Mouse (Mus musculus): ENCODE measurements around the gene Gm42674. TPM values are rescaled to one million over a fixed set of nuclear protein-coding genes. Genes with fewer than 3 reads are reported as not detected.

The Gm42674 gene
- polyA plus RNA-seq, 1 experiment from 2014 or later: not detected

- H3K9me3 ChIP-seq (ENCODE audit: control insufficient read depth, low read length): no peaks in the 10 kb centered on the region
- no peaks in the 10 kb centered on the region for H3K36me3 ChIP-seq (ENCODE audit: control insufficient read depth, insufficient read depth, low read length)
- 76% methylated on average over 6 of the region's 6 CpGs for WGBS
- no peak overlapping the region for H3K27ac ChIP-seq (replicated peaks; ENCODE audit: low read depth, low read length)
- no peak overlapping the region for H3K4me3 ChIP-seq (ENCODE audit: low read depth, low read length)
- no peaks in the 10 kb centered on the region for H3K27me3 ChIP-seq (replicated peaks; ENCODE audit: control insufficient read depth, insufficient read depth, low read length)
- ATAC-seq (ENCODE audit: low read depth) (no peak), DNase-seq (ENCODE audit: low spot score) (no peak)
- no peak overlapping the region for H3K4me2 ChIP-seq (ENCODE audit: low read depth, low read length)
- no peak overlapping the region for H3K9ac ChIP-seq (ENCODE audit: low read depth, low read length)
- H3K4me1 ChIP-seq (ENCODE audit: control insufficient read depth, insufficient read depth, low read length): no peaks in the 10 kb centered on the region
These were observed 12.3 kb upstream of the Gm42674 start for GRCm38 (mm10) chr3:90589390-90589789.

GRCm38 (mm10) chr3:90589947-90590346 is 11.8 kb upstream of the Gm42674 start, which contains the start of gene S100a2:
Gene S100a2, plus strand, starts transcription at chr3:90590247.
- 82% methylated on average over 8 of the region's 8 CpGs for WGBS
- DNase-seq (ENCODE audit: low spot score): no peak
- no peaks in the 10 kb centered on the region for H3K9me3 ChIP-seq (ENCODE audit: control insufficient read depth, low read length)
- no peaks in the 10 kb centered on the region for H3K4me1 ChIP-seq (ENCODE audit: control insufficient read depth, insufficient read depth, low read length)
- H3K27me3 ChIP-seq (replicated peaks; ENCODE audit: control insufficient read depth, insufficient read depth, low read length): no peaks in the 10 kb centered on the region
- H3K36me3 ChIP-seq (ENCODE audit: control insufficient read depth, insufficient read depth, low read length): no peaks in the 10 kb centered on the region
- no peak within 1 kb of the TSS for H3K9ac ChIP-seq (ENCODE audit: low read depth, low read length)
- no peak within 1 kb of the TSS for H3K4me3 ChIP-seq (ENCODE audit: low read depth, low read length)
- H3K4me2 ChIP-seq (ENCODE audit: low read depth, low read length): no peak within 1 kb of the TSS
- ATAC-seq (ENCODE audit: low read depth): no peak
- H3K27ac ChIP-seq (replicated peaks; ENCODE audit: low read depth, low read length): no peak within 1 kb of the TSS

GRCm38 (mm10) chr3:90594466-90594865 is 7.2 kb upstream of the Gm42674 start:
- no peaks in the 10 kb centered on the region for H3K27me3 ChIP-seq (replicated peaks; ENCODE audit: control insufficient read depth, insufficient read depth, low read length)
- no peak overlapping the region for H3K27ac ChIP-seq (replicated peaks; ENCODE audit: low read depth, low read length)
- H3K36me3 ChIP-seq (ENCODE audit: control insufficient read depth, insufficient read depth, low read length): no peaks in the 10 kb centered on the region
- DNase-seq (ENCODE audit: low spot score): no peak
- H3K4me2 ChIP-seq (ENCODE audit: low read depth, low read length): no peak overlapping the region
- 38% methylated on average over 1 of the region's 1 CpGs for WGBS
- no peak overlapping the region for H3K9ac ChIP-seq (ENCODE audit: low read depth, low read length)
- no peak for ATAC-seq (ENCODE audit: low read depth)
- no peaks in the 10 kb centered on the region for H3K4me1 ChIP-seq (ENCODE audit: control insufficient read depth, insufficient read depth, low read length)
- H3K9me3 ChIP-seq (ENCODE audit: control insufficient read depth, low read length): no peaks in the 10 kb centered on the region
- no peak overlapping the region for H3K4me3 ChIP-seq (ENCODE audit: low read depth, low read length)

- no peak for DNase-seq (ENCODE audit: low spot score)
- Histone ChIP-seq H3K4me3 (ENCODE audit: low read depth, low read length) (no peak overlapping the region), H3K36me3 (ENCODE audit: control insufficient read depth, insufficient read depth, low read length) (no peaks in the 10 kb centered on the region), H3K9me3 (ENCODE audit: control insufficient read depth, low read length) (no peaks in the 10 kb centered on the region), H3K4me1 (ENCODE audit: control insufficient read depth, insufficient read depth, low read length) (no peaks in the 10 kb centered on the region), H3K27me3 (replicated peaks; ENCODE audit: control insufficient read depth, insufficient read depth, low read length) (no peaks in the 10 kb centered on the region), H3K9ac (ENCODE audit: low read depth, low read length) (no peak overlapping the region), H3K27ac (replicated peaks; ENCODE audit: low read depth, low read length) (no peak overlapping the region), H3K4me2 (ENCODE audit: low read depth, low read length) (no peak overlapping the region)
- no peak for ATAC-seq (ENCODE audit: low read depth)
- 80% methylated on average over 5 of the region's 5 CpGs for WGBS
These were observed 6.1 kb upstream of the Gm42674 start for GRCm38 (mm10) chr3:90595556-90595955.

GRCm38 (mm10) chr3:90596810-90597209 is 4.9 kb upstream of the Gm42674 start:
- Histone ChIP-seq H3K27me3 (replicated peaks; ENCODE audit: control insufficient read depth, insufficient read depth, low read length) (no peaks in the 10 kb centered on the region), H3K9me3 (ENCODE audit: control insufficient read depth, low read length) (no peaks in the 10 kb centered on the region), H3K36me3 (ENCODE audit: control insufficient read depth, insufficient read depth, low read length) (no peaks in the 10 kb centered on the region), H3K4me3 (ENCODE audit: low read depth, low read length) (no peak overlapping the region), H3K9ac (ENCODE audit: low read depth, low read length) (no peak overlapping the region), H3K4me1 (ENCODE audit: control insufficient read depth, insufficient read depth, low read length) (no peaks in the 10 kb centered on the region; the same call in 1 of the 2 replicates), H3K4me2 (ENCODE audit: low read depth, low read length) (no peak overlapping the region), H3K27ac (replicated peaks; ENCODE audit: low read depth, low read length) (no peak overlapping the region)
- DNase-seq (ENCODE audit: low spot score) (no peak), ATAC-seq (ENCODE audit: low read depth) (no peak)
- WGBS: 85% methylated on average over 6 of the region's 6 CpGs

- no peak overlapping the region for H3K4me3 ChIP-seq (ENCODE audit: low read depth, low read length)
- no peaks in the 10 kb centered on the region for H3K36me3 ChIP-seq (ENCODE audit: control insufficient read depth, insufficient read depth, low read length)
- H3K9ac ChIP-seq (ENCODE audit: low read depth, low read length): no peak overlapping the region
- DNase-seq (ENCODE audit: low spot score) (no peak), ATAC-seq (ENCODE audit: low read depth) (no peak)
- H3K4me1 ChIP-seq (ENCODE audit: control insufficient read depth, insufficient read depth, low read length): peaks cover under 1% of the 10 kb centered on the region
- H3K27ac ChIP-seq (replicated peaks; ENCODE audit: low read depth, low read length): no peak overlapping the region
- H3K4me2 ChIP-seq (ENCODE audit: low read depth, low read length): no peak overlapping the region
- H3K9me3 ChIP-seq (ENCODE audit: control insufficient read depth, low read length): no peaks in the 10 kb centered on the region
- H3K27me3 ChIP-seq (replicated peaks; ENCODE audit: control insufficient read depth, insufficient read depth, low read length): no peaks in the 10 kb centered on the region
- WGBS: 27% methylated on average over 6 of the region's 6 CpGs
These were observed 4.0 kb upstream of the Gm42674 start for GRCm38 (mm10) chr3:90597736-90598135.

GRCm38 (mm10) chr3:90598212-90598611 is 3.5 kb upstream of the Gm42674 start:
- Histone ChIP-seq H3K9me3 (ENCODE audit: control insufficient read depth, low read length) (no peaks in the 10 kb centered on the region), H3K4me2 (ENCODE audit: low read depth, low read length) (no peak overlapping the region), H3K27ac (replicated peaks; ENCODE audit: low read depth, low read length) (no peak overlapping the region), H3K4me1 (ENCODE audit: control insufficient read depth, insufficient read depth, low read length) (peaks cover 5% of the 10 kb centered on the region), H3K27me3 (replicated peaks; ENCODE audit: control insufficient read depth, insufficient read depth, low read length) (no peaks in the 10 kb centered on the region), H3K9ac (ENCODE audit: low read depth, low read length) (no peak overlapping the region), H3K4me3 (ENCODE audit: low read depth, low read length) (no peak overlapping the region), H3K36me3 (ENCODE audit: control insufficient read depth, insufficient read depth, low read length) (no peaks in the 10 kb centered on the region)
- ATAC-seq (ENCODE audit: low read depth): no peak
- no peak for DNase-seq (ENCODE audit: low spot score)
- 75% methylated on average over 4 of the region's 4 CpGs for WGBS

- no peaks in the 10 kb centered on the region for H3K36me3 ChIP-seq (ENCODE audit: control insufficient read depth, insufficient read depth, low read length)
These were observed 2.3 kb upstream of the Gm42674 start for GRCm38 (mm10) chr3:90599401-90599800.

GRCm38 (mm10) chr3:90600036-90600435 is 1.7 kb upstream of the Gm42674 start:
- 69% methylated on average over 4 of the region's 6 CpGs for WGBS
- Histone ChIP-seq H3K9ac (ENCODE audit: low read depth, low read length) (no peak overlapping the region), H3K4me2 (ENCODE audit: low read depth, low read length) (no peak overlapping the region), H3K4me1 (ENCODE audit: control insufficient read depth, insufficient read depth, low read length) (peaks cover 22% of the 10 kb centered on the region), H3K9me3 (ENCODE audit: control insufficient read depth, low read length) (no peaks in the 10 kb centered on the region), H3K27ac (replicated peaks; ENCODE audit: low read depth, low read length) (no peak overlapping the region), H3K27me3 (replicated peaks; ENCODE audit: control insufficient read depth, insufficient read depth, low read length) (no peaks in the 10 kb centered on the region), H3K4me3 (ENCODE audit: low read depth, low read length) (no peak overlapping the region), H3K36me3 (ENCODE audit: control insufficient read depth, insufficient read depth, low read length) (no peaks in the 10 kb centered on the region)
- no peak for DNase-seq (ENCODE audit: low spot score)
- no peak for ATAC-seq (ENCODE audit: low read depth)

More at GRCm38 (mm10) chr3:90599401-90599800, 2.3 kb upstream of the Gm42674 start:
- H3K9me3 ChIP-seq (ENCODE audit: control insufficient read depth, low read length): no peaks in the 10 kb centered on the region
- no peak overlapping the region for H3K4me3 ChIP-seq (ENCODE audit: low read depth, low read length)
- no peak overlapping the region for H3K4me2 ChIP-seq (ENCODE audit: low read depth, low read length)
- WGBS: 75% methylated on average over 3 of the region's 3 CpGs
- H3K27me3 ChIP-seq (replicated peaks; ENCODE audit: control insufficient read depth, insufficient read depth, low read length): no peaks in the 10 kb centered on the region
- peaks cover 15% of the 10 kb centered on the region for H3K4me1 ChIP-seq (ENCODE audit: control insufficient read depth, insufficient read depth, low read length)
- H3K27ac ChIP-seq (replicated peaks; ENCODE audit: low read depth, low read length): no peak overlapping the region
- no peak overlapping the region for H3K9ac ChIP-seq (ENCODE audit: low read depth, low read length)
- no peak for ATAC-seq (ENCODE audit: low read depth)
- DNase-seq (ENCODE audit: low spot score): no peak

Measured in embryonic facial prominence, embryonic 14.5 days (tissue).